Mouse (Mus musculus) cerebellum, adult 2 months (tissue): Measurements from ENCODE around the gene Slc39a5.

ENCODE experiments used
- CTCF ChIP-seq: fragments of 200-500 bp; IDR thresholded peaks from 2 replicates; pipeline ENCODE4 v1.5.1; 2011; ENCODE audit warnings: low read depth, mild to moderate bottlenecking, control low read depth, low read length, moderate library complexity, borderline replicate concordance; ENCODE audit not compliant: insufficient read depth
- POLR2A ChIP-seq: fragments of 200-500 bp; IDR thresholded peaks from 2 replicates; pipeline ENCODE4 v1.6.1; 2011; ENCODE audit warnings: low read length, control low read depth, borderline replicate concordance; ENCODE audit not compliant: insufficient read depth

GRCm38 (mm10) chr10:128361836-128362235, 39.2 kb downstream of the Slc39a5 start:
- TF ChIP-seq POLR2A (no peak), CTCF (no peak)
